Mouse (Mus musculus) small intestine, adult 2 months (tissue): ENCODE data around the gene Ubac2. TPM values are rescaled to one million over a fixed set of nuclear protein-coding genes. Genes with fewer than 3 reads are reported as not detected.
"Not testable (repeated sequence)": the region's sequence is repeated elsewhere in the genome, so short reads cannot be mapped to it uniquely, and the experiment has no call there.

Experiments
- H3K27ac ChIP-seq: fragments of 200-500 bp; 2 replicates; pipeline ENCODE4 v1.5.1; 2012; ENCODE audit warnings: low read depth, low read length, control low read depth, inconsistent platforms; ENCODE audit not compliant: insufficient read depth
- H3K27me3 ChIP-seq: fragments of 200-500 bp; 2 replicates; pipeline ENCODE4 v1.6.1; 2012; ENCODE audit warnings: mild to moderate bottlenecking, moderate library complexity, low read length, inconsistent platforms; ENCODE audit not compliant: control insufficient read depth, insufficient read depth
- H3K36me3 ChIP-seq: fragments of 200-500 bp; 2 replicates; pipeline ENCODE4 v1.6.1; 2012; ENCODE audit warnings: mild to moderate bottlenecking, low read length, control low read depth, inconsistent platforms; ENCODE audit not compliant: control insufficient read depth, insufficient read depth
- H3K4me1 ChIP-seq: fragments of 200-500 bp; 2 replicates; pipeline ENCODE4 v1.6.1; 2012; ENCODE audit warnings: low read length, inconsistent platforms, mixed read lengths; ENCODE audit not compliant: control insufficient read depth, insufficient read depth, insufficient read length
- H3K4me3 ChIP-seq: fragments of 200-500 bp; 2 replicates; pipeline ENCODE4 v1.5.1; 2012; ENCODE audit warnings: low read depth, mild to moderate bottlenecking, control low read depth, inconsistent platforms, low read length, moderate library complexity
- CTCF ChIP-seq: fragments of 200-500 bp; IDR thresholded peaks from 2 replicates; pipeline ENCODE4 v1.5.1; 2012; ENCODE audit warnings: low read depth, mild to moderate bottlenecking, control low read depth, inconsistent platforms, low read length, moderate library complexity, mixed read lengths; ENCODE audit not compliant: insufficient replicate concordance, insufficient read length; ENCODE audit errors: extremely low read depth
- POLR2A ChIP-seq: fragments of 200-500 bp; IDR thresholded peaks from 2 replicates; pipeline ENCODE4 v1.6.1; 2012; ENCODE audit warnings: low read depth, mild to moderate bottlenecking, control low read depth, inconsistent platforms, low read length, moderate library complexity
- WGBS: fragments of 180-500 bp; shearing (Covaris S2); methylation state at CpG from one replicate; pipeline ENCODE4 v1.1.7; 2018; 5-methylcytosine and 5-hydroxymethylcytosine counted together
- polyA plus RNA-seq: library from polyadenylated mRNA; depleted of rRNA; stranded (reverse); fragments of >200 nt; gene quantifications from 2 replicates; pipeline ENCODE4 v1.2.3, GENCODE M21; 2012; rRNA removed

Gene Ubac2
- polyA plus RNA-seq, 1 experiment = 48.4 TPM

DNA sequence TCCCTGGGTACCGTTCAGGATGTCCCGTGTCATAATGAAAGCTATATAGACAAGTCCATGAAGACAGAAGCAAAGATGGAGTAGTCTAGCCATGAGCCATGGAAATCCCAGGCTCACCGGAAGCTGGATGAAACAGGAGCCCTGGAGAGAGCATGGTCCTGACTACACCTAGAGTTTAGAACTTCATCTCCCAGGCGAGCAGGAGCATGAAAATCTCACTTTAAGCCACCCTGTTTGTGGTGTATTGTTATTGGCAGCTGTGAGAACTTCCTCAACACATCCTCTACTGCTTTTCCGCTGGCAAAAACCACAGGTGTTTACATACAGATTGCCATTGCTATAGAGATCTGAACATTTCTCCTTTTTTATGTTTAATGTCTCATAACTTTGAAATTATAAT lies 185.2 kb downstream of the Ubac2 start:
- peaks cover 13% of the 10 kb centered on the region; the same call in 1 of the 2 replicates for H3K4me1 ChIP-seq
- WGBS = 73% methylated on average over 5 of the region's 5 CpGs
- no peak for TF ChIP-seq CTCF
- TF ChIP-seq POLR2A = no peak
- no peaks in the 10 kb centered on the region for H3K27me3 ChIP-seq
- H3K27ac ChIP-seq = peak overlapping the region; percentile 39
- H3K36me3 ChIP-seq = no peaks in the 10 kb centered on the region
- no peak overlapping the region for H3K4me3 ChIP-seq

GRCm38 (mm10) chr14:122064519-122064918 lies 186.1 kb downstream of the Ubac2 start:
- H3K4me1 ChIP-seq = peaks cover 17% of the 10 kb centered on the region; the same call in 1 of the 2 replicates
- no peak overlapping the region for H3K4me3 ChIP-seq
- WGBS = 4% methylated on average over 2 of the region's 2 CpGs
- peak; percentile 83; the same call in 1 of the 2 replicates for TF ChIP-seq CTCF
- TF ChIP-seq POLR2A = no peak
- H3K27me3 ChIP-seq = no peaks in the 10 kb centered on the region
- no peak overlapping the region for H3K27ac ChIP-seq
- no peaks in the 10 kb centered on the region for H3K36me3 ChIP-seq

- 63% methylated on average over 4 of the region's 4 CpGs for WGBS
- Histone ChIP-seq H3K36me3 (no peaks in the 10 kb centered on the region), H3K27ac (peak overlapping the region; percentile 82; the same call in 1 of the 2 replicates), H3K27me3 (no peaks in the 10 kb centered on the region), H3K4me1 (peaks cover 17% of the 10 kb centered on the region; the same call in 1 of the 2 replicates), H3K4me3 (no peak overlapping the region)
- no peak for TF ChIP-seq POLR2A
- TF ChIP-seq CTCF = no peak
Observed at GRCm38 (mm10) chr14:122066243-122066642, 187.8 kb downstream of the Ubac2 start.

DNA sequence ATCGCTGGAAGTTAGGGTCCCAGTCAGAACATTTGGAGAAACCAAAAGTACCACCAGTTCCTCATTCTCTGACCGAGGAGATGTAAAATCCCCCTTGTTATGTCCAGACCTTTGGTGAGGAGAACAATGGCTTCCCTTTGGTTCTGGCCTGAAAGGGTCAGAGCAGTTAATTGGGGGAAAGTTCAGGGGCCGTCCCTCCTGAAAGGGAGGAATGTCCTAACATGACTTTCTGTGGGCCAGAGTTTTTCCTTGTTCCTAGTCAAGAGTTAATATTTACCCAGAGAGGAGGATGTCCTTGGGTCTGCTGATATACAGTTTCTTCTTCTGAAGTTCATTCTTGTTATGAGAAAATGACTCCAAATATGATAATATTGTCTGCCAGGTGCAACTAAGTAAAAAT lies 189.6 kb downstream of the Ubac2 start:
- not testable (repeated sequence) for H3K27me3 ChIP-seq, H3K36me3 ChIP-seq, H3K27ac ChIP-seq, H3K4me3 ChIP-seq
- 24% methylated on average over 3 of the region's 3 CpGs for WGBS
- H3K4me1 ChIP-seq = peaks cover 19% of the 10 kb centered on the region; the same call in 1 of the 2 replicates

DNA sequence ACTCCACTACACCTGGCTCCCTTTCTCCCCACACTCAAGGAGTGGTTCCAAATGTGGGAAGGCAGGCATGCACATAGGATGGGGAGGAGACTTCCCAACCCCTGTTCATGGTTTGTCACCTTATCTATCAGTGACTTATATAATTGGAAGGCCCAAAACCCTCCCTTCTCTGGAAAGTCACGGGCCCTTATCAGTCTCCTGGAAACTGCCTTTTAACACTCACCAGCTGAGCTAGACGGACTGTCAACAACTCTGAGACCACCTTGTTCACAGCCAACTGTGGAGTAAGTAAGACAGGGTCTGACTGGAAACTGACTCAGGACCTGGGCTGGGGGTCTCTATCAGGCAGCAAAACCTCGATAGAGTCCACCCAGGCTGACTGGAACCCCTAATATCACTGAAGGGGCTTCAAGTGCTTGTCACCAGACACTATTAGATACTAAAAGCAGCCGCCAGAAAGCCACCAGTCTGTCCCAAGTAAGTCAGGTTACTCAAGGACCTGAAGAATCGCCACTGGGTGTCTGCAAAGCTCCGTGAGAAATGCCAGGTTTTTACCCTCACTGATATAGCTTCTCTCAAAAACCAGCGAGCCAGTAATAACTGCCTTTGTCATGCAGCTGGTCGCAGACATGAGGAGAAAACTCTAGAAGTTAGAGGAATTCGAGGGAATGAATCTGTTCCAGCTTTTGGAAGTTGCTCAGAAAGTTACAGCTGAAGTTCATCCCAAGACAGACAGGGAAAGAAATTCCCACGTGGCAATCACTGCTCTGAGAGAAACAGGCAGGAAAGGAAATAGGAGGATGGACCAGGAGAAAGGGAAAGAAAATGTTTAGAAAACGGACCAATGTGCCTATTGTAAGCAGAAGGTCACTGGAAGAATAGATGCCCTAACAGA lies 190.6 kb downstream of the Ubac2 start:
- Histone ChIP-seq H3K27ac (peak overlapping the region; percentile 25; the same call in 1 of the 2 replicates), H3K27me3 (no peaks in the 10 kb centered on the region), H3K4me1 (peaks cover 20% of the 10 kb centered on the region; the same call in 1 of the 2 replicates), H3K4me3 (no peak overlapping the region), H3K36me3 (no peaks in the 10 kb centered on the region)
- TF ChIP-seq CTCF (no peak), POLR2A (no peak)
- 39% methylated on average over 11 of the region's 11 CpGs for WGBS

DNA sequence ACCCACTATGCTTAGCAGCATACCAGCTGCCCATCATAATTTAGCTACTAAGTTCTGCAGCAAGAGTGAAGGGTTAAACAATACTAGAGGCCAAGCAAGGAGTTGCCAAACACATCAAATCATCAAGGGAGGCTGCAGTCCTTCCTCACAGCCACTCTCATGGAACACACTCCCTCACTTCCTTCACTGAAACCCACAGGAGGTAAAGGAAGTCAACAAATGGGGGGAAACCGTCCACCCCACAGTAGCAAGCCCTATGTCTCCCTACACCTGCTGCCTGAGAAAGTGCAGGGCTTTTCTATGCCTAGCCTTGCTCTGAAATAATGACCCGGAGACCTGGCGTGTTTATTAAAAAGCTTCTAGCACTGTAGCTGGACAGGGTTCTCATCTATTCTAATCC lies 191.5 kb downstream of the Ubac2 start:
- TF ChIP-seq POLR2A (no peak), CTCF (no peak)

More for the DNA sequence above, 191.5 kb downstream of the Ubac2 start:
- H3K4me3 ChIP-seq = no peak overlapping the region
- H3K4me1 ChIP-seq = peaks cover 20% of the 10 kb centered on the region; the same call in 1 of the 2 replicates
- H3K27me3 ChIP-seq = no peaks in the 10 kb centered on the region
- 79% methylated on average over 3 of the region's 3 CpGs for WGBS
- no peak overlapping the region for H3K27ac ChIP-seq
- H3K36me3 ChIP-seq = no peaks in the 10 kb centered on the region

Other genes starting within 250 kb of the Ubac2 start
- gene Dock9, start 80.8 kb upstream of the Ubac2 start, polyA plus RNA-seq = 3.8 and 5.7 TPM in 2 replicates
- 5.6 and 7.5 TPM in 2 replicates for gene Gpr18, start 37.2 kb downstream of the Ubac2 start, polyA plus RNA-seq
- 1.3 and 1.8 TPM in 2 replicates for gene Gpr183, start 86.6 kb downstream of the Ubac2 start, polyA plus RNA-seq
- gene Timm8a2, start 156.1 kb downstream of the Ubac2 start, polyA plus RNA-seq = not detected in 2 replicates
- 565 and 678 TPM in 2 replicates for gene Tm9sf2, start 228.4 kb downstream of the Ubac2 start, polyA plus RNA-seq